Mouse (Mus musculus): ENCODE data around the gene Cpeb2.

DNA sequence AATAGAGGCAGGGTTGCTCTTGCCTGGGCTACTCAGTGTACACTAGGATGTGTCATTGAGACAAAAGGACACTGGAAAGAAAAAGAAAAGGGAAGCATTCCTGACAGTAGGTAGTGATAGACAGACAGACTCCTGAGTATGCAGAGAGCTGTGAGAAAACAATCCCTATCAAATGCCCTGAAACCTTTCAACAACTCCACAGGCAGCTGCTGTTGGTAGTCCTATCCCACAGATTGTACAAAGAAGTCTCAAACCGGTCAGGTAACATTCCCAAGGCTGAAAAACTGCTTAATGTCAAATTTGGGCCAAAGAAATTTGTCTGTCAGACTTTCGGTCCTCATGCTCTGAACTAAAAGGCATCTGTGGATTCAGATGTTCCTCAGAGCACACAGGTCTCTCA, 66.0 kb downstream of the Cpeb2 start:
- TF ChIP-seq POLR2A (IDR thresholded peaks at IDR 0.05; ENCODE audit: borderline replicate concordance, extremely low read depth, low read depth, low read length) (no peak), CTCF (IDR thresholded peaks at IDR 0.05; ENCODE audit: insufficient read depth, low read length) (no peak)

Measured in lung, adult 2 months (tissue).